Mouse (Mus musculus): ENCODE measurements at regions not wholly inside any gene's neighbourhood (a gene's known extent, or its start where the extent isn't known, plus 50 kb on each side); places are given as distances from the start of the nearest gene placed in this dataset.

DNA sequence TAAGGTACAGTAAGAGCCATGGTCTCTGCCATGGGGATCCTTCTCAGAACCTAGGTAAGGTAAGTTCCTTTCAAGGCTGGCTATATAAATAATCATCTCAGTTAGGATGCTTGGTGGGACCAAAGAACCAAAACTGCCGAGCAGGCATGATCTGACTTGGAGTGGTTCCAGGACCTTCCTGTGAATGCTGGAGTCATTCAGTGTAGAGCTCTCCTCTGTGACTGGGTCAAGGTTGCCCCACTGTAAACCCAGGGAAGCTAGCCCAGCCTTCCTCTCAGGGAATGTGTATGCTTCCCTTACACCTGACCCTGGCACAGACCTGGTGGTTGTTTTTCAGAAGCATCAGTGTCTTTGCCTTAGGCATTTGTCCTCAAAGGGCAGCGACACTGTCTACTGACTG is 134.2 kb upstream of the Hs3st2 start:
- no peaks in the 10 kb centered on the region for H3K36me3 ChIP-seq (ENCODE audit: control insufficient read depth, insufficient read depth, low read length)
- 85% methylated on average over 2 of the region's 2 CpGs for WGBS
- H3K4me1 ChIP-seq (replicated peaks; ENCODE audit: control insufficient read depth, insufficient read depth, low read length) = no peaks in the 10 kb centered on the region
- ATAC-seq (ENCODE audit: low FRiP score) (no peak), DNase-seq (ENCODE audit: low spot score) (no peak)
- no peak overlapping the region for H3K4me3 ChIP-seq (ENCODE audit: low read depth, low read length)
- no peaks in the 10 kb centered on the region for H3K9me3 ChIP-seq (ENCODE audit: control insufficient read depth, low read length)
- no peak overlapping the region for H3K9ac ChIP-seq (ENCODE audit: low read depth, low read length)
- no peaks in the 10 kb centered on the region for H3K27me3 ChIP-seq (ENCODE audit: control insufficient read depth, insufficient read depth, low read length)
- no peak overlapping the region for H3K27ac ChIP-seq (ENCODE audit: low read depth, low read length)
- H3K4me2 ChIP-seq (replicated peaks; ENCODE audit: low read depth, low read length) = no peak overlapping the region

DNA sequence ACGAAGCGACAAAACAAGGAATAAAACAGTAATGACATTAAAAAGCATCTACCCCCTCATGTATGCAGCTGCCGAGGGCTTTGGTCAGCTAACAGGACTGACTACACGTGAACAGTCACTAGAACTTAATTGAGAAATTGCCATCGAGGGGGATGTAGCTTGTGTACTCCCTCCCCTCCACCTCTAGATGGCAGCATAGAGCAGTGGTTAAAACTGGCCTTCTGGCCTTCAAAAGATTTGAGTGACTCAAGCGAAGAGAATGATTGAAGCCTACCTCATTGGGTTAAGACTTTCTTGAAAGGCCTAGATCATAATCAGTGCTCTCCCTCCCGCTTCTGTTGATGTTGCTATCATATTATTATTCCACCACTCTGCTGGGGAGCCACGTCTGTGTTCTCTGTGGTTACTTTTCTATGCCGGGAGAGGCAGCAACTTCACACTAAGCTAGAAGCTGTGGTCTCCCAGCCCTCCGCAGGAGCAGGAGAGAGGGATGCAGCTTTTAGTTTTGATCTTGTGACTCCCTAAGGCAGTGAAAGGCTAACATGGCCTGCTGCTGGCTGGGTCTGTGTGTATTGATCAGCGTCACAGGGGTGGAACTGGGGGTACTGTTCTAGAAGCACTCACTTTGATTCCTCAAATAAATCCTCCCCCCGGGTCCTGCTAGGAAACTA is 132.7 kb upstream of the Hs3st2 start:
- Histone ChIP-seq H3K27ac (ENCODE audit: low read depth, low read length) (no peak overlapping the region), H3K36me3 (ENCODE audit: control insufficient read depth, insufficient read depth, low read length) (no peaks in the 10 kb centered on the region), H3K9me3 (ENCODE audit: control insufficient read depth, low read length) (no peaks in the 10 kb centered on the region), H3K27me3 (ENCODE audit: control insufficient read depth, insufficient read depth, low read length) (no peaks in the 10 kb centered on the region), H3K4me2 (replicated peaks; ENCODE audit: low read depth, low read length) (no peak overlapping the region), H3K4me1 (replicated peaks; ENCODE audit: control insufficient read depth, insufficient read depth, low read length) (no peaks in the 10 kb centered on the region), H3K4me3 (ENCODE audit: low read depth, low read length) (no peak overlapping the region), H3K9ac (ENCODE audit: low read depth, low read length) (no peak overlapping the region)
- peak; percentile 75 for DNase-seq (ENCODE audit: low spot score)
- 51% methylated on average over 12 of the region's 12 CpGs for WGBS
- peak; percentile 27; the same call in 1 of the 2 replicates for ATAC-seq (ENCODE audit: low FRiP score)

DNA sequence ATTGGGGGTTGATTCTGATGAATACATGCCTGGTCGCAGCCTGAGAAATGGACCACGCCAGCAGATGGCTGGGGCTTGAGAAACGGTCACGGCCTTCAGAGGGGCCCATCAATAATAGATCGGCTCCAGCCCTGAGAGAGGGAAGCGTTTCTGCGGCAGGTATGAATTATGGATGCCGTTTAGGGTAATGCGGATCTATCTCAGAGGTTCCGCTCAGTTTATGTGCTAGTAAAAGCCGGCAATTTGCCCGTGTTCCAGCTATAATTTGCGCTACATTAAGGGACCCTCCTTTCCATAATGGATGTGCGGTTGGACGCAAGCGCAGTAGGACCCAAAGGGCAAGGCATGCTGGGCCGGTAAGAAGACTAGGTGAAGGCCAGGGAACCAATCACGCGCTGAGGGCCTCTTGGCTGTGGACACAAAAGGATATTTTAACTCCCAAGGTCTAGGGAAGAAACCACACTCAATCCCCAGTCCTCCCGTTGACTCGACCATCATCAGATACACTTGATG is 132.1 kb upstream of the Hs3st2 start:
- Histone ChIP-seq H3K9me3 (ENCODE audit: control insufficient read depth, low read length) (no peaks in the 10 kb centered on the region), H3K4me2 (replicated peaks; ENCODE audit: low read depth, low read length) (no peak overlapping the region), H3K4me1 (replicated peaks; ENCODE audit: control insufficient read depth, insufficient read depth, low read length) (no peaks in the 10 kb centered on the region), H3K4me3 (ENCODE audit: low read depth, low read length) (no peak overlapping the region), H3K9ac (ENCODE audit: low read depth, low read length) (no peak overlapping the region), H3K27me3 (ENCODE audit: control insufficient read depth, insufficient read depth, low read length) (no peaks in the 10 kb centered on the region), H3K27ac (ENCODE audit: low read depth, low read length) (no peak overlapping the region), H3K36me3 (ENCODE audit: control insufficient read depth, insufficient read depth, low read length) (no peaks in the 10 kb centered on the region)
- WGBS = 86% methylated on average over 21 of the region's 21 CpGs
- ATAC-seq (ENCODE audit: low FRiP score) (no peak), DNase-seq (ENCODE audit: low spot score) (no peak)

DNA sequence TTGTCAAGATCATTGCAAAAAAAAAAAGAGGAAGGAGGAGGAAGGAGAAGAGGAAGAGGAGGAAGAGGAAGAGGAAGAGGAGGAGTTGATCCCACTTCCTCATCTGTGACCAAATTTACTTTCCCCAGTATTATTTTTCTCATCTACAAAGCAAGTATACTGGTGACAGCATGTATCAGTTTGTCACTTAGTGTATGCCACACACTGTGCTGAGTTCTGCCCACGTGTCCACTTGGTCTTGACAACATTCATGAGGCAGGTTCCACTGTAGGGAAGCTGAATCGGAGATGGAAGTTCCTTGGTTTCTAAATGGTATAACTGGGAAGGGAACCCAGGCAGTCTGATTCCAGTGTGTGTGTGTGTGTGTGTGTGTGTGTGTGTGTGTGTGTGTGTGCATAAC is 122.3 kb upstream of the Hs3st2 start:
- H3K27ac ChIP-seq (ENCODE audit: low read depth, low read length) = no peak overlapping the region
- DNase-seq (ENCODE audit: low spot score) (no peak), ATAC-seq (ENCODE audit: low FRiP score) (no peak)
- H3K9ac ChIP-seq (ENCODE audit: low read depth, low read length) = no peak overlapping the region
- no peaks in the 10 kb centered on the region for H3K9me3 ChIP-seq (ENCODE audit: control insufficient read depth, low read length)
- WGBS = 82% methylated on average over 2 of the region's 2 CpGs
- no peaks in the 10 kb centered on the region for H3K27me3 ChIP-seq (ENCODE audit: control insufficient read depth, insufficient read depth, low read length)
- H3K4me2 ChIP-seq (replicated peaks; ENCODE audit: low read depth, low read length) = no peak overlapping the region
- no peaks in the 10 kb centered on the region for H3K36me3 ChIP-seq (ENCODE audit: control insufficient read depth, insufficient read depth, low read length)
- H3K4me1 ChIP-seq (replicated peaks; ENCODE audit: control insufficient read depth, insufficient read depth, low read length) = no peaks in the 10 kb centered on the region
- no peak overlapping the region for H3K4me3 ChIP-seq (ENCODE audit: low read depth, low read length)

DNA sequence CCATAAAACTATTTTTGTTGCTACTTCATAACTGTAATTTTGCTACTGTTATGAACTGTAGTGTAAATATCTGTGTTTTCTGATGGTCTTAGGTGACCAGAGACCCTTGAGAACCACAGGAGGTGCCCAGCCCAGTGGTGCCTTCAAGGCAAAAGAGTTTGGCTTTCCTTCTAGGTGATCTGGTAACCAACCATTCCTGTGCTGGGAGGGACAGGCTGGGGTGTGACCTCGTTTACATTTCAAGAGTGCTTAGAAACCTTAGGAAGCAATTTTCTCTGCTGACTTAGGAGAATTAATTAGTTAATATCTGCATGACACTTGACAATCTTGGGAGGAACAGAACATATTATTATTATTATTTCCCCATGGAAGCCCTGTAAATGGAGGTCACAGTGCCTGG is 111.1 kb upstream of the Hs3st2 start:
- no peak for ATAC-seq (ENCODE audit: low FRiP score)
- H3K4me2 ChIP-seq (replicated peaks; ENCODE audit: low read depth, low read length) = no peak overlapping the region
- no peak overlapping the region for H3K27ac ChIP-seq (ENCODE audit: low read depth, low read length)
- no peak overlapping the region for H3K4me3 ChIP-seq (ENCODE audit: low read depth, low read length)
- H3K36me3 ChIP-seq (ENCODE audit: control insufficient read depth, insufficient read depth, low read length) = no peaks in the 10 kb centered on the region
- H3K9ac ChIP-seq (ENCODE audit: low read depth, low read length) = no peak overlapping the region
- H3K4me1 ChIP-seq (replicated peaks; ENCODE audit: control insufficient read depth, insufficient read depth, low read length) = no peaks in the 10 kb centered on the region
- H3K27me3 ChIP-seq (ENCODE audit: control insufficient read depth, insufficient read depth, low read length) = no peaks in the 10 kb centered on the region
- WGBS = 42% methylated on average over 1 of the region's 1 CpGs
- H3K9me3 ChIP-seq (ENCODE audit: control insufficient read depth, low read length) = no peaks in the 10 kb centered on the region
- DNase-seq (ENCODE audit: low spot score) = no peak

DNA sequence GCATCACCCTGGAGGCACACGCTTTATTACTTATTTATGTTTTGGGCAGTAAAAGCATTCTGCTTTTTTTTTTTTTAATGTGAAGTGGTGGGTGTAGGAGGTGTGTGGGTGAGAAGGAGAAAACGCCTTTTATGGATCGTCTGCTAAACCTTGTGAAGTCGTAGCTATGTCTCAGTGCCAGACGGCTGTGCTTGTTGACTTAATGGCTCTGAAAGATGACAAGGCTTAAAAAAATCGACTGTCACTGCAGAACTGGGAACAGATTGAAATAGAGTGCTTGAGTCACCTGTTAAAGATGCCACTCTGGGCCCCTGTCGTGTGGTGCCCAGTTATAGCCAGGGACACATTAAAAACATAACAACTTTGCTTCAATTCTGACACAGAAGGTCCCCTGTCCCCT is 109.5 kb upstream of the Hs3st2 start:
- Histone ChIP-seq H3K27me3 (ENCODE audit: control insufficient read depth, insufficient read depth, low read length) (no peaks in the 10 kb centered on the region), H3K27ac (ENCODE audit: low read depth, low read length) (no peak overlapping the region), H3K9ac (ENCODE audit: low read depth, low read length) (no peak overlapping the region), H3K4me3 (ENCODE audit: low read depth, low read length) (no peak overlapping the region), H3K4me1 (replicated peaks; ENCODE audit: control insufficient read depth, insufficient read depth, low read length) (no peaks in the 10 kb centered on the region), H3K9me3 (ENCODE audit: control insufficient read depth, low read length) (no peaks in the 10 kb centered on the region), H3K4me2 (replicated peaks; ENCODE audit: low read depth, low read length) (no peak overlapping the region), H3K36me3 (ENCODE audit: control insufficient read depth, insufficient read depth, low read length) (no peaks in the 10 kb centered on the region)
- no peak for ATAC-seq (ENCODE audit: low FRiP score)
- DNase-seq (ENCODE audit: low spot score) = no peak
- WGBS = 76% methylated on average over 7 of the region's 7 CpGs

DNA sequence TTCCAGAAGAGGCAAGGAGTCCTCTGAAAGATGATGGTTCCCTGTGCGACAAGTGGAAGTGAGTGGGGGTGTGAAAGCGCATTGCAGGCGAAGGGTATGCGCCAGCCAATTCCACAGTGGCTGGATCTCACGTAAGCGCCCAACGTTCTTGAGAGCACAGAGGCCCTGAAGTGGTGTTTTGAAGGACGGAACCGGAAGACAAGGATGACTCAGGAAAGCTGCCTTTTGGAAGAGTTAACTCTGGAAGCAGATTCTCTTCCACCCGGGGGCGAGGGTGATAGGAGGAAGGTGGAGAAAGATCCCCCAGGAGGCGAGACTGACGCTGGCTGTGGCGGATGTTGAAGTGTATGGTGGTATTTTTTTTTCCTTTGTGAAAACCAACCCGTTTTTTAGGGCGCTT is 101.9 kb upstream of the Hs3st2 start:
- no peak overlapping the region for H3K4me3 ChIP-seq (ENCODE audit: low read depth, low read length)

DNA sequence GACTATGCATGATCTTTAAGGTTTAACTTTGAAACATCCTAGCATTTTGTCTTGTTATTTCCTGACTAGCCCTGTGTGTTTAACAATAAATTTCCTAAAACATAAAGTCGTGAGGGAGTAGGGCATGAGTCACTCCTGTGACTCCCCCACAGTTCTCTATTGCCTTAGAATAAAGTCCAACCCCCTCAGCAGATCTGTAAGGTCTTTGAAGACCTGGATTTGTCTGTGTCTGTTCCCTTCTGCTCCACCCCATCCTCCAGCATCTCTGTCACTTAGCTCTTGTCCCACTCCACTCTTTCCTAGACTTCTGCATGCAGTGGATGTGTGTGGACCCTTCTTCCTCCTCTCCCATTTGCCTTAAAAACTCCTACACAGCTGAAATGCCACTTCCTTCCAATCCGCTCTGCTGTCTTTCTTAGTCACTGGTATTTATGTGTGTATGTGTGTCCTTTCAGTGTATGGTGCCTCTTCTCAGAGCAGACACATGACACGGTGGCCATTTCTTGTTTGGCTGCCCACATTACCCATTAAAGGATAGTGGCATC is 95.4 kb upstream of the Hs3st2 start:
- Histone ChIP-seq H3K27me3 (ENCODE audit: control insufficient read depth, insufficient read depth, low read length) (no peaks in the 10 kb centered on the region), H3K9me3 (ENCODE audit: control insufficient read depth, low read length) (no peaks in the 10 kb centered on the region), H3K4me1 (replicated peaks; ENCODE audit: control insufficient read depth, insufficient read depth, low read length) (no peaks in the 10 kb centered on the region), H3K9ac (ENCODE audit: low read depth, low read length) (no peak overlapping the region), H3K4me2 (replicated peaks; ENCODE audit: low read depth, low read length) (no peak overlapping the region), H3K4me3 (ENCODE audit: low read depth, low read length) (no peak overlapping the region), H3K36me3 (ENCODE audit: control insufficient read depth, insufficient read depth, low read length) (no peaks in the 10 kb centered on the region), H3K27ac (ENCODE audit: low read depth, low read length) (no peak overlapping the region)
- ATAC-seq (ENCODE audit: low FRiP score) = no peak
- no peak for DNase-seq (ENCODE audit: low spot score)
- WGBS = 89% methylated on average over 3 of the region's 3 CpGs

More for the DNA sequence above, 101.9 kb upstream of the Hs3st2 start:
- no peak overlapping the region for H3K4me2 ChIP-seq (replicated peaks; ENCODE audit: low read depth, low read length)
- ATAC-seq (ENCODE audit: low FRiP score) (no peak), DNase-seq (ENCODE audit: low spot score) (no peak)
- no peaks in the 10 kb centered on the region for H3K9me3 ChIP-seq (ENCODE audit: control insufficient read depth, low read length)
- H3K36me3 ChIP-seq (ENCODE audit: control insufficient read depth, insufficient read depth, low read length) = no peaks in the 10 kb centered on the region
- H3K27ac ChIP-seq (ENCODE audit: low read depth, low read length) = no peak overlapping the region
- H3K27me3 ChIP-seq (ENCODE audit: control insufficient read depth, insufficient read depth, low read length) = no peaks in the 10 kb centered on the region
- 88% methylated on average over 16 of the region's 16 CpGs for WGBS
- no peaks in the 10 kb centered on the region for H3K4me1 ChIP-seq (replicated peaks; ENCODE audit: control insufficient read depth, insufficient read depth, low read length)
- no peak overlapping the region for H3K9ac ChIP-seq (ENCODE audit: low read depth, low read length)

DNA sequence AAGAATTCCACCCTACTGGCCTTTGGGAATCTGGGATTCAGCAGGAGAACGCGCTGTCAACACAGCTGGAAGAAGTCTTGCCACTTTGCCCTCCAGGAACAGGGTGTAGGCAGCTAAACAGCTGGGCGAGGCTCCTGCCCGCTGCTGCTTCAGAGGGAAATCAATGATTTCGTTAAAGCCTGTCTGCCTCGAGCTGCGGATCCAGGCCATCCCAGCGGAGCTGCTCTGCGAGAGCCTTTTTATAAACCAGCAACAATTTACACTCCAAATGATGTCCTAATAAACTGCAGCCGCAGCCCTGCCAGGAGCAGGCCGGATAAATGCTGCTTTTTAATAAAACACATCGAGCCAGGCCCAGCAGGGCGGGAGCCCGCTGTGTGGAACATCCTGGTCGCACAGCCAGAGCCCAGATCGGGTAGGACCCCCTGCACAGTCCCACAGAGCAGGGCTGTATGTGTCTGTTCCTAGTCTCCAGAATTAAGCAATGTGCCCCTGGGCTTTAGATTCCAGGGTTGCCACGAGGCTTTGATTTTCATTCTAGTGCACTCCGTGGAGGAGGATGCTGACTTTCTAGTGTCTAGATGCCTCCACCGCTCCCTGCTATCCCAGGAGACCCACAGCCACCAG is 78.6 kb upstream of the Hs3st2 start:
- peak; percentile 49; the same call in 1 of the 2 replicates for ATAC-seq (ENCODE audit: low FRiP score)
- Histone ChIP-seq H3K4me3 (ENCODE audit: low read depth, low read length) (no peak overlapping the region), H3K27me3 (ENCODE audit: control insufficient read depth, insufficient read depth, low read length) (no peaks in the 10 kb centered on the region), H3K27ac (ENCODE audit: low read depth, low read length) (no peak overlapping the region), H3K36me3 (ENCODE audit: control insufficient read depth, insufficient read depth, low read length) (no peaks in the 10 kb centered on the region), H3K4me1 (replicated peaks; ENCODE audit: control insufficient read depth, insufficient read depth, low read length) (no peaks in the 10 kb centered on the region), H3K9me3 (ENCODE audit: control insufficient read depth, low read length) (no peaks in the 10 kb centered on the region), H3K9ac (ENCODE audit: low read depth, low read length) (no peak overlapping the region), H3K4me2 (replicated peaks; ENCODE audit: low read depth, low read length) (peak overlapping the region; percentile 21; the same call in 1 of the 2 replicates)
- DNase-seq (ENCODE audit: low spot score) = peak; percentile 40
- WGBS = 12% methylated on average over 19 of the region's 19 CpGs

All from hindbrain, embryonic 11.5 days (tissue).